Mouse (Mus musculus) layer of hippocampus, postnatal 10 days (tissue): ENCODE measurements around the gene Grap2. TPM values are rescaled to one million over a fixed set of nuclear protein-coding genes. Genes with fewer than 3 reads are reported as not detected.

Experiments
- DNase-seq, 2 experiments: peaks; one replicate each; pipeline ENCODE4 v3.0.0; 2021; ENCODE audit warnings: low spot score in 2 of 2
- long read RNA-seq: library from polyadenylated mRNA; stranded (forward); transcript quantifications from one replicate; pipeline ENCODE4 v2.0.0, GENCODE M21; 2023
- total RNA-seq, 2 experiments: library from RNA; stranded (reverse); gene quantifications; 2 replicates each; pipeline ENCODE4 v1.2.3; 2021

The Grap2 gene
- under 1 TPM; 0.59 to 0.78 TPM for total RNA-seq
- long read RNA-seq = 0 reads

- no peak for DNase-seq
Observed at GRCm38 (mm10) chr15:80572291-80572690, at the start of gene Grap2. Gene Grap2, plus strand, starts transcription at chr15:80572594.

- peak; percentile 31 to 42 for DNase-seq
Observed at GRCm38 (mm10) chr15:80529955-80530869, 42.2 kb upstream of the Grap2 start.

GRCm38 (mm10) chr15:80531026-80531425 lies 41.4 kb upstream of the Grap2 start:
- no peak for DNase-seq

GRCm38 (mm10) chr15:80532281-80533072 lies 39.9 kb upstream of the Grap2 start:
- DNase-seq = no peak

- DNase-seq = no peak
Observed at GRCm38 (mm10) chr15:80533274-80533673, 39.1 kb upstream of the Grap2 start.

- DNase-seq = no peak
Observed at GRCm38 (mm10) chr15:80536051-80536450, 36.3 kb upstream of the Grap2 start.

- no peak for DNase-seq
Observed at GRCm38 (mm10) chr15:80538075-80538474, 34.3 kb upstream of the Grap2 start.

- no peak for DNase-seq
Observed at GRCm38 (mm10) chr15:80538671-80539340, 33.6 kb upstream of the Grap2 start.

GRCm38 (mm10) chr15:80544115-80544514 lies 28.3 kb upstream of the Grap2 start:
- no peak for DNase-seq

- DNase-seq = no peak
Observed at GRCm38 (mm10) chr15:80545430-80545829, 27.0 kb upstream of the Grap2 start.

- no peak for DNase-seq
Observed at GRCm38 (mm10) chr15:80554860-80555822, 17.3 kb upstream of the Grap2 start.

- no peak for DNase-seq
Observed at GRCm38 (mm10) chr15:80556021-80556420, 16.4 kb upstream of the Grap2 start.

- DNase-seq = no peak
Observed at GRCm38 (mm10) chr15:80557745-80558144, 14.6 kb upstream of the Grap2 start.

- DNase-seq = no peak
Observed at GRCm38 (mm10) chr15:80559534-80559933, 12.9 kb upstream of the Grap2 start.

- no peak for DNase-seq
Observed at GRCm38 (mm10) chr15:80559978-80560377, 12.4 kb upstream of the Grap2 start.

- DNase-seq = no peak
Observed at GRCm38 (mm10) chr15:80560646-80561580, 11.5 kb upstream of the Grap2 start.

- no peak for DNase-seq
Observed at GRCm38 (mm10) chr15:80562446-80562845, 9.9 kb upstream of the Grap2 start.

GRCm38 (mm10) chr15:80563634-80564208 lies 8.7 kb upstream of the Grap2 start:
- no peak for DNase-seq
